Comparison of ENCODE assay signal across 8 mouse cellular contexts in genomic region chr4:40702797-40703709, GRCm38 (mm10). TPM values are rescaled to one million over a fixed set of nuclear protein-coding genes. Genes with fewer than 3 reads are reported as not detected.
A peak's percentile ranks its signal among the peaks of the same experiment; 100 is the strongest.
DNase-seq lines count a peak whose midpoint lies in the region; ATAC-seq lines count a peak whose summit lies in the region.

Aptx (minus strand) TSS chr4:40703194.

- H3K4me1 ChIP-seq in hindbrain, embryonic 15.5 days (replicated peaks): peaks cover 25% of the 10 kb centered on the region

- H3K4me2 ChIP-seq in hindbrain, embryonic 15.5 days: peak within 1 kb of the TSS; percentile 66

- WGBS in hindbrain, embryonic 15.5 days: under 1% methylated on average over 42 of the region's 42 CpGs

- no peaks in the 10 kb centered on the region for H3K36me3 ChIP-seq in hindbrain, embryonic 15.5 days

- ATAC-seq in hindbrain, embryonic 15.5 days (ENCODE audit: low FRiP score, low read depth): peak; percentile 96

- peak within 1 kb of the TSS; percentile 61 for H3K9ac ChIP-seq in hindbrain, embryonic 15.5 days

- H3K4me3 ChIP-seq in hindbrain, embryonic 15.5 days: peak within 1 kb of the TSS; percentile 65

- peak within 1 kb of the TSS; percentile 98 for H3K27ac ChIP-seq in hindbrain, embryonic 15.5 days (replicated peaks)

- no peaks in the 10 kb centered on the region for H3K9me3 ChIP-seq in hindbrain, embryonic 15.5 days

- H3K27me3 ChIP-seq in hindbrain, embryonic 15.5 days: no peaks in the 10 kb centered on the region

- peak; percentile 96 for DNase-seq in R1 (ENCODE audit: low read depth, low spot score)
- DNase-seq in cerebellum, postnatal 25 days: peak; percentile 96 to 99
- peak; percentile 98 to 99 for DNase-seq in frontal cortex, postnatal 36 days (ENCODE audit: low spot score in 2 of 2)
- peak; percentile 95 for DNase-seq in left cerebral cortex, adult 11 months (ENCODE audit: low spot score)
- peak; percentile 96 to 98 for DNase-seq in lung, postnatal 4 days
- DNase-seq in retina, postnatal 7 days (ENCODE audit: low read depth, low spot score): peak; percentile 91
- peak; percentile 92 for DNase-seq in urinary bladder, adult 2 months (ENCODE audit: low spot score)

RNA-seq across cellular contexts. Expression of gene Aptx, which starts in this region (rescaled TPM):
- polyA plus RNA-seq in hindbrain, embryonic 15.5 days (2015; fragmentation: Nextera tagmentation; extraction: Ambion mirVana): 44.4 and 45.9 TPM in 2 replicates
- polyA plus RNA-seq in urinary bladder, adult 2 months (2012; rRNA removed): 17.5 and 19.3 TPM in 2 replicates

Comparison
In these comparisons a context has a peak if more than half of its experiments do, and no peak if none do; other contexts are left out.
1. Peak in every context shown above with its lines: DNase-seq, ATAC-seq, H3K4me3 ChIP-seq and H3K27ac ChIP-seq.